Mouse (Mus musculus) R1 (cell line): ENCODE measurements around the gene Xbp1.
A peak's percentile ranks its signal among the peaks of the same experiment; 100 is the strongest.
"Not testable (repeated sequence)": the region's sequence is repeated elsewhere in the genome, so short reads cannot be mapped to it uniquely, and the experiment has no call there.

Experiments used
- DNase-seq: peaks from one replicate; pipeline ENCODE4 v3.0.0-alpha.2; 2018; ENCODE audit warnings: low read depth, low spot score

Gene Xbp1

GRCm38 (mm10) chr11:5502351-5503051 is 18.0 kb upstream of the Xbp1 start:
- DNase-seq = peak; percentile 79

GRCm38 (mm10) chr11:5505856-5506575 is 14.4 kb upstream of the Xbp1 start:
- peak; percentile 95 for DNase-seq

- DNase-seq = no peak
Measured at GRCm38 (mm10) chr11:5509215-5510098, 11.0 kb upstream of the Xbp1 start.

GRCm38 (mm10) chr11:5510099-5510391 is 10.4 kb upstream of the Xbp1 start:
- no peak for DNase-seq

GRCm38 (mm10) chr11:5510686-5511085 is 9.8 kb upstream of the Xbp1 start:
- DNase-seq = not testable (repeated sequence)

- peak; percentile 63 for DNase-seq
Measured at GRCm38 (mm10) chr11:5512099-5512725, 8.2 kb upstream of the Xbp1 start.

GRCm38 (mm10) chr11:5512961-5513360 is 7.5 kb upstream of the Xbp1 start:
- peak; percentile 91 for DNase-seq

GRCm38 (mm10) chr11:5514091-5514490 is 6.4 kb upstream of the Xbp1 start:
- no peak for DNase-seq

- no peak for DNase-seq
Measured at GRCm38 (mm10) chr11:5515196-5515595, 5.3 kb upstream of the Xbp1 start.

- peak; percentile 64 for DNase-seq
Measured at GRCm38 (mm10) chr11:5515655-5516054, 4.8 kb upstream of the Xbp1 start.

- DNase-seq = no peak
Measured at GRCm38 (mm10) chr11:5516151-5516550, 4.3 kb upstream of the Xbp1 start.

GRCm38 (mm10) chr11:5516617-5517016 is 3.8 kb upstream of the Xbp1 start:
- DNase-seq = peak; percentile 60

GRCm38 (mm10) chr11:5517346-5517745 is 3.1 kb upstream of the Xbp1 start:
- no peak for DNase-seq

GRCm38 (mm10) chr11:5519681-5520080 is 778 bp upstream of the Xbp1 start:
- no peak for DNase-seq

GRCm38 (mm10) chr11:5521266-5521515 is 732 bp downstream of the Xbp1 start:
- DNase-seq = no peak

GRCm38 (mm10) chr11:5521516-5522291 is 1.2 kb downstream of the Xbp1 start:
- peak; percentile 85 for DNase-seq

- DNase-seq = no peak
Measured at GRCm38 (mm10) chr11:5522798-5523415, 2.4 kb downstream of the Xbp1 start.

GRCm38 (mm10) chr11:5525418-5525817 is 5.0 kb downstream of the Xbp1 start:
- DNase-seq = no peak

- no peak for DNase-seq
Measured at GRCm38 (mm10) chr11:5526573-5527439, 6.3 kb downstream of the Xbp1 start.
